Mouse (Mus musculus) midbrain, embryonic 11.5 days (tissue): ENCODE results near the gene Armh3. TPM values are rescaled to one million over a fixed set of nuclear protein-coding genes. Genes with fewer than 3 reads are reported as not detected.

Experiments used
- ATAC-seq: fragments of 200-750 bp; cut with Nextera tagmentation; 2 replicates; pipeline ENCODE4 v1.8.0; 2017; ENCODE audit warnings: moderate TSS enrichment, moderate library complexity; ENCODE audit not compliant: low FRiP score
- DNase-seq: peaks from one replicate; pipeline ENCODE4 v3.0.0; 2015; ENCODE audit warnings: low spot score; ENCODE audit errors: missing footprints
- H3K27ac ChIP-seq: fragments of 300-500 bp; sonication (generic); 2 replicates; pipeline ENCODE4 v1.5.1; 2014; ENCODE audit warnings: low read depth, low read length
- H3K27me3 ChIP-seq: fragments of 300-500 bp; sonication (generic); 2 replicates; pipeline ENCODE4 v1.6.1; 2014; ENCODE audit warnings: mild to moderate bottlenecking, low read length, moderate library complexity, mixed read lengths; ENCODE audit not compliant: control insufficient read depth, insufficient read depth
- H3K36me3 ChIP-seq: fragments of 300-500 bp; sonication (generic); 2 replicates; pipeline ENCODE4 v1.6.1; 2014; ENCODE audit warnings: mild to moderate bottlenecking, low read length, moderate library complexity, mixed read lengths; ENCODE audit not compliant: control insufficient read depth, insufficient read depth
- H3K4me1 ChIP-seq: fragments of 300-500 bp; sonication (generic); 2 replicates; pipeline ENCODE4 v1.6.1; 2014; ENCODE audit warnings: low read length; ENCODE audit not compliant: control insufficient read depth, insufficient read depth
- H3K4me2 ChIP-seq: fragments of 300-500 bp; sonication (generic); 2 replicates; pipeline ENCODE4 v1.6.1; 2014; ENCODE audit warnings: mild to moderate bottlenecking, moderate library complexity
- H3K4me3 ChIP-seq: fragments of 300-500 bp; sonication (generic); 2 replicates; pipeline ENCODE4 v1.5.1; 2014; ENCODE audit warnings: low read depth, low read length
- H3K9ac ChIP-seq: fragments of 300-500 bp; sonication (generic); 2 replicates; pipeline ENCODE4 v1.6.1; 2014; ENCODE audit warnings: low read length
- H3K9me3 ChIP-seq: fragments of 300-500 bp; sonication (generic); 2 replicates; pipeline ENCODE4 v1.6.1; 2016; ENCODE audit warnings: low read length; ENCODE audit not compliant: control insufficient read depth
- WGBS: fragments of 180-500 bp; shearing (Covaris S2); extraction: QIAGEN DNeasy Blood & Tissue Kit; methylation state at CpG from one replicate; pipeline ENCODE4 v1.1.7; 2014; 5-methylcytosine and 5-hydroxymethylcytosine counted together
- polyA plus RNA-seq: library from polyadenylated mRNA; unstranded; fragments of >200 nt; fragmentation: Nextera tagmentation; extraction: Ambion mirVana; gene quantifications from 2 replicates; pipeline ENCODE4 v1.2.1, GENCODE M21; 2014

Gene Armh3
- polyA plus RNA-seq, result 13.9 and 14.2 TPM in 2 replicates

- WGBS, result 2% methylated on average over 67 of the region's 76 CpGs
- H3K27me3 ChIP-seq, result no peaks in the 10 kb centered on the region
- DNase-seq (peak; percentile 99), ATAC-seq (peak; percentile 92)
- H3K36me3 ChIP-seq, result no peaks in the 10 kb centered on the region
- peak within 1 kb of the TSS; percentile 76 for H3K4me3 ChIP-seq
- peak within 1 kb of the TSS; percentile 82 for H3K27ac ChIP-seq
- no peaks in the 10 kb centered on the region for H3K4me1 ChIP-seq
- peak within 1 kb of the TSS; percentile 77 for H3K9ac ChIP-seq
- peak within 1 kb of the TSS; percentile 62 for H3K4me2 ChIP-seq
- H3K9me3 ChIP-seq, result no peaks in the 10 kb centered on the region
Observed at GRCm38 (mm10) chr19:45997785-45998693, at the start of gene Armh3. Gene Armh3 (minus strand): TSS chr19:45998488.

- peak; percentile 76 for DNase-seq
- 50% methylated on average over 2 of the region's 2 CpGs for whole genome bisulfite sequencing
- peaks cover 30% of the 10 kb centered on the region for H3K4me1 ChIP-seq
Observed at GRCm38 (mm10) chr19:46047426-46047825, 49.1 kb upstream of the Armh3 start.

GRCm38 (mm10) chr19:46046621-46047025 is 48.3 kb upstream of the Armh3 start:
- H3K27ac ChIP-seq, result no peak overlapping the region
- DNase-seq, result peak; percentile 80

More at GRCm38 (mm10) chr19:46047426-46047825, 49.1 kb upstream of the Armh3 start:
- no peak for ATAC-seq
- Histone ChIP-seq H3K9ac (no peak overlapping the region), H3K4me3 (no peak overlapping the region), H3K27me3 (no peaks in the 10 kb centered on the region), H3K36me3 (no peaks in the 10 kb centered on the region), H3K4me2 (no peak overlapping the region), H3K27ac (no peak overlapping the region), H3K9me3 (no peaks in the 10 kb centered on the region)

GRCm38 (mm10) chr19:46045696-46046311 is 47.5 kb upstream of the Armh3 start:
- peak overlapping the region; percentile 87 for H3K27ac ChIP-seq
- peak overlapping the region; percentile 93 for H3K9ac ChIP-seq
- H3K4me2 ChIP-seq, result peak overlapping the region; percentile 87
- H3K4me3 ChIP-seq, result peak overlapping the region; percentile 92
- peaks cover 45% of the 10 kb centered on the region for H3K4me1 ChIP-seq
- H3K27me3 ChIP-seq, result no peaks in the 10 kb centered on the region
- H3K9me3 ChIP-seq, result no peaks in the 10 kb centered on the region
- ATAC-seq, result peak; percentile 12
- DNase-seq, result peak; percentile 89
- WGBS, result 4% methylated on average over 7 of the region's 7 CpGs
- no peaks in the 10 kb centered on the region for H3K36me3 ChIP-seq

More at GRCm38 (mm10) chr19:46046621-46047025, 48.3 kb upstream of the Armh3 start:
- Histone ChIP-seq H3K27me3 (no peaks in the 10 kb centered on the region), H3K9me3 (no peaks in the 10 kb centered on the region), H3K4me3 (no peak overlapping the region), H3K4me2 (no peak overlapping the region; the same call in 1 of the 2 replicates), H3K4me1 (peaks cover 36% of the 10 kb centered on the region), H3K36me3 (no peaks in the 10 kb centered on the region), H3K9ac (no peak overlapping the region)
- ATAC-seq, result no peak
- 4% methylated on average over 10 of the region's 10 CpGs for whole genome bisulfite sequencing

GRCm38 (mm10) chr19:46044993-46045695 is 46.9 kb upstream of the Armh3 start, which contains the start of gene Ldb1:
Gene Ldb1 (minus strand): TSS chr19:46045214.
- WGBS, result under 1% methylated on average over 83 of the region's 84 CpGs
- Histone ChIP-seq H3K9ac (peak within 1 kb of the TSS; percentile 93), H3K27ac (peak within 1 kb of the TSS; percentile 87), H3K4me3 (peak within 1 kb of the TSS; percentile 92), H3K4me2 (peak within 1 kb of the TSS; percentile 87), H3K36me3 (no peaks in the 10 kb centered on the region), H3K27me3 (no peaks in the 10 kb centered on the region), H3K4me1 (peaks cover 51% of the 10 kb centered on the region), H3K9me3 (no peaks in the 10 kb centered on the region)
- ATAC-seq, result peak; percentile 81
- DNase-seq, result peak; percentile 98

- no peaks in the 10 kb centered on the region for H3K36me3 ChIP-seq
- H3K9ac ChIP-seq, result peak within 1 kb of the TSS; percentile 93
- DNase-seq, result peak; percentile 90
- H3K4me3 ChIP-seq, result peak within 1 kb of the TSS; percentile 92
- H3K4me1 ChIP-seq, result peaks cover 54% of the 10 kb centered on the region
- under 1% methylated on average over 34 of the region's 34 CpGs for WGBS
- peak within 1 kb of the TSS; percentile 87 for H3K4me2 ChIP-seq
- H3K9me3 ChIP-seq, result no peaks in the 10 kb centered on the region
- ATAC-seq, result no peak
- H3K27ac ChIP-seq, result peak within 1 kb of the TSS; percentile 87
- no peaks in the 10 kb centered on the region for H3K27me3 ChIP-seq
Observed at GRCm38 (mm10) chr19:46044271-46044992, 46.1 kb upstream of the Armh3 start, which contains the start of gene Pprc1. Gene Pprc1 (plus strand): TSS chr19:46044886.

- Histone ChIP-seq H3K4me3 (peak overlapping the region; percentile 92), H3K36me3 (no peaks in the 10 kb centered on the region), H3K4me1 (peaks cover 54% of the 10 kb centered on the region), H3K4me2 (peak overlapping the region; percentile 87), H3K27me3 (no peaks in the 10 kb centered on the region), H3K27ac (peak overlapping the region; percentile 59), H3K9me3 (no peaks in the 10 kb centered on the region), H3K9ac (peak overlapping the region; percentile 36; the same call in 1 of the 2 replicates)
- DNase-seq, result no peak
- WGBS, result 62% methylated on average over 7 of the region's 7 CpGs
- ATAC-seq, result no peak
Observed at GRCm38 (mm10) chr19:46043380-46043779, 45.1 kb upstream of the Armh3 start.

- H3K36me3 ChIP-seq, result no peaks in the 10 kb centered on the region
- 9% methylated on average over 6 of the region's 6 CpGs for WGBS
- H3K4me2 ChIP-seq, result peak overlapping the region; percentile 87
- peak overlapping the region; percentile 92; the same call in 1 of the 2 replicates for H3K4me3 ChIP-seq
- peaks cover 59% of the 10 kb centered on the region for H3K4me1 ChIP-seq
- no peaks in the 10 kb centered on the region for H3K9me3 ChIP-seq
- peak overlapping the region; percentile 93 for H3K27ac ChIP-seq
- ATAC-seq (peak; percentile 47), DNase-seq (peak; percentile 93)
- peak overlapping the region; percentile 56 for H3K9ac ChIP-seq
- H3K27me3 ChIP-seq, result no peaks in the 10 kb centered on the region
Observed at GRCm38 (mm10) chr19:46042476-46043011, 44.3 kb upstream of the Armh3 start.
